Mouse (Mus musculus): ENCODE data around the gene Kcnn3.

Kcnn3 gene

DNA sequence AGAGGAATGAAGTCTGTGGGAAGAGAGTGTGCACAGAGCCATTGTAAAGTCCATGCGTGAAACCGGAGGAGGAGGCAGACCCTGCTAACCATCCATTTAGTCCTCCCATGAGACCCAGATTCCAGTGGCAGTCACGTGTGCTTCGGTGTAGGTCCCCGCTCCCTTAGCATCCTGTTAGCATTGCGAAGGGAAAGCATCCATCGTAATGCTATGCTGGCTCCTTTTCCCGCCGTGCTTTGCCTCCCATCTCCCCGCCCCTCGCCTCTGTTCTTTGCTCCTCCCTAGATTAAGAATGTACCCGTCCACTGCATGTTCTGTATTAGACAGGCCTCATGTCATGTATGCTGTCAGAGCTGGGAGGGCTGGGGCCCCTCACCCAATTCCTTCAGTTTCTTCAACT, 144.8 kb downstream of the Kcnn3 start:
- DNase-seq (ENCODE audit: low spot score in 2 of 2), result no peak

DNA sequence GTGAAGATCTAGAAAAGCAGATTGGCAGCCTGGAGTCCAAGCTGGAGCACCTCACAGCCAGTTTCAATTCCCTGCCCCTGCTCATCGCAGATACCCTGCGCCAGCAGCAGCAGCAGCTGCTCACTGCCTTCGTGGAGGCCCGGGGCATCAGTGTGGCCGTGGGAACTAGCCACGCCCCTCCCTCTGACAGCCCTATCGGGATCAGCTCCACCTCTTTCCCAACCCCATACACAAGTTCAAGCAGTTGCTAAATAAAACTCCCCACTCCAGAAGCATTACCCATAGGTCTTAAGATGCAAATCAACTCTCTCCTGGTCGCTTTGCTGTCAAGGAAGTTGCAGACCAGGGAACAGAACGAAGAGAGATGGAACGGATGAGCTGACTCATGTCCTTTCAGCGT, 147.2 kb downstream of the Kcnn3 start:
- DNase-seq (ENCODE audit: low spot score in 2 of 2), result no peak

DNA sequence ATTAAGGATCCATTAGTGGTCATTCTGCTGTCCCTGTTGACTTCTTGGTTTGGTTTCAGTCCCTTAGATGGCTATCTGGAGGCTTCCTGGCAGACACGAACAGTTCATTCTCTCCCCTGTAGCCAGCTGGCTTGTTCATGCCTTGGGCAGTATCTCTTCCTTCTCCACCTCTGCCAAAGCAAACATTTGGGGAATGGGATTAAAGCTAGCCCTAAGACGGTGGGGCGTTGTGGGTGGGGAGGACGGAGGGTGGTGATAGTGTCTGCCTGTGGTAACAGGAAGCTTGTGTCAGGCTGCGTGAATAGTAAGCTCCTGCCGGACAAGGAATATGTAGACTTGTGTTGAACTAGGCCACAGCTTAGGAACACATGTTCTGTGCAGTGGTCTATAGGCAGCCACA, 151.4 kb downstream of the Kcnn3 start:
- no peak for DNase-seq (ENCODE audit: low spot score in 2 of 2)

DNA sequence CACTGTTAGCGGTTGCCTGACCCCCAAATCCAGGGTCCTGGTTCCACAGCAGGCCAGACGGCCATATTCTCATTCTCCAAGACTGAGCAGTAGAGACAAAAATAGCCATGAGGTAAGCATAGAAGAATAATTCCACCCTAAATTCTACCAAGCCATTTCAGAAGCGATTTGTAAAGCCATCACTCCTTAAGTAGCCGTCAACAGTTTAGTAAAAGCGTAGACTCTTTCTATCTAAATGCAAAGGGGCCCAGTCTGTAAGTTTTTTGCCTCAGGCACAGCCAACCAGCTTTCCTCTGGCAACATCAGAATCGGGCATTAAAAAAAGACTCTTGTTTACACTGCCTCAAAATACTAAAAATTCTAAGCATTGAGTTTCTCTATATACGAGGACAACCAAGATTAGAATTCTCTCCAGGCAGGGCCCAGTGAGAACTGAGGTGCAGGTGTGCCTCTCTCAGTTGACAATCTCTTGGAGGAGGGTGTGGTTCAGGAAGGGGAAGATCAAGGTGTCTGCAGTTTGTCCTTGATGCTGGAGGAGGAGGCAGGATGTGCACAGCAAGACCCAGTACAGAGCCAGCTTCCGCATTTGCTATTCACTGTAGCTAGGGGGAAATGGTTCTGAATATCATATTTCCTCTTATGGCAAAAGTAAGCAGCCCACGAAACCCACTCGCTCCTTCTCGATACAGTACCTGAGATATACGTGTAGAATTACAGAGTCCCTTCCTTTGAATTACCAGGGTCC, 152.8 kb downstream of the Kcnn3 start:
- DNase-seq (ENCODE audit: low spot score in 2 of 2), result no peak

DNA sequence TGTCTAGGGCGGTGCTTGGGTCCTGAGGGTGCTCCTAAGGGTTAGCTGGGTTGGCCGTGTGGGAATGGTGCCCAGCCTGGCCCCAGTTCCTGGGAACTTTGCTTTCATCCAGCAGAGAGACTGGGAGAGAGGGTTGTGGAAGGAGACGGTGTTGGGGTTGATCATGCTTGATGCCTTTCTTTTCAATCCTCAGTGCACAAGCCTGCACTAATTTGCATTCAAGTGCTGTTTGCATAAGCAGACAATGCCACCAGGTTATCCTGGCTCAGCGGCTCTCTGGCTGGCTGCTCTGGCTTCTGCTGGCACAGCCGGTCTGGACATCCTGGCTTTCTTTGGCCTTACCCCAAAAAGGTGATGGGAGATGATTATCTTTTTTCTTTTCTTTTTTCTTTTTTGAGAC, 157.7 kb downstream of the Kcnn3 start:
- DNase-seq (ENCODE audit: low spot score in 2 of 2), result no peak

DNA sequence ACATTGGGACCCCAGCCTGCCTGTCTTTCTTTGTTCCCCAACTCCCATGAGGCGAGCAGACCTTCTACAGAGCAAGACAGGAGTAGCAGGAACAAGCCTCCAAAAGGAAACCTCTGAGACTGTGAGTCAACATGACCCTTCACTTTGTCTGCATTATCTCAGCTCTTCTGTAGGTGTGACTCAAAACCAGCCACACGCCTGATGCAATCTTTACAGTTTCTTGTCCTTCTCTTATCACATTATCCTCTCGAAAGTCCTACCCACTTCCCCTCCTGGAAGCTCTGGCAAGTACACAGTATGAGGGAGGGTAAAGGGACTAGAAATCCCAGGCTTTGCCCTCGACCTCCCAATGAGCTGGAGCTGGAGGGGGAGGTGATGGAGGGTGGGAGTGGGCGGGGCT, 166.1 kb downstream of the Kcnn3 start:
- no peak for DNase-seq (ENCODE audit: low spot score in 2 of 2)

DNA sequence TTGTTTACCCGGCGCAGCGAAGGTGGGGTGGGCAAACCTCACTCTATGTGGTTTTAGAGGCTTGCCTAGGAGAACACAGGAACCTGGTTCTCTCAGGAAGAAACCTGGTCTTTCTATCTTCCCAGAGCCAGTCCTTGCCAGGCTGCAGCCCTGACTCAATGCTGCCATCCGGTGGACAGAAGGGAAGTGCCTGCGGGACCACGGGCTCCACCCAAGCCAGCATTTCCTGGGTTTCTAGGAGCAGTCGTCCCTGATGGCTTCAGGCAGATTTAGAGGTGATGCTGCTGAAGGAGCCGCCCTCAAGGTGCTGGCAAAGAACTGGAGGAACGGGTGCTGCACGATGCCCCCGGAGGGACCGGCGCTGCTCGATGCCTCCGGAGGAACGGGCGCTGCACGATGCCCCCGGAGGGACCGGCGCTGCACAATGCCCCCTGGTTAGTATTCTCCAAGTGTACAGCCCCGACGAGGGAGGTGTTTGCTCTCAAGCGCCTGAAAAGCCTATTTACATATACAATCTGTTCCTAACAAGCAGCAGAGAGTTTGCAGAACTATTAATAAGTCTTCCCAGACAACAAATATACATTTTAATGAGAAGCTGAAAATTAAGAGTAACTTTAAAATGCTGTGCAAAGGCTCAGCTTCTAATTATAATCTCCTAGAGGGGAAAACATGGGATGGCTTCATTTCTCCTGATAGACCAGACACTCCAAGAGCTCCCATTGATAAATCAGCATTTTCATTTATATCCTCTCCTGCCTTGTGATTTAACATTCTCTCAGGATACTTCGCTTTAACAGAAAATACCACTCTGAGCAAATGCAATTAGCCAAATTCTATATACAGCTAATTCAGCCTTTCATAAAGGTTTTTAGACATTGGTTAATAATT, 169.0 kb downstream of the Kcnn3 start:
- peak in 1 of 2 experiments; percentile 48 for DNase-seq (ENCODE audit: low spot score in 2 of 2)

DNA sequence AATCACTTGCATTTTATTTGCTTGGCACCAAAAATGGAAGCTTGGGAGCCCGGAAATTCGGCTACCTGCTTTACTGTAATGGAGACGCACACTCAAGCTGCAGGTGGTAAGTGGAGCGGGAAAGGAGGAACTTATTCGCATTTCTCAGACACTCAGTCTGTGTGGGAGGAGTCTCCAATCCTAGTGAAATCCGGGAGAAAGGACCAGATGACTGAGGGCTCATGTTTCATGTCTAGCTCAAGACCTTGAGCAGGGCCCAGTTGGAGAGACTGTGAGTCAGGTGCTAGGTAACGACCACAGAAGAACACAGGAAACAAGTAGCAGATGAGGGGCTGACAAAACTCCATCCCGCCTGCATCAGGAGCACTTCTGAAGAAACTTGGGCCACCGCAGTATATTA, 171.8 kb downstream of the Kcnn3 start:
- DNase-seq (ENCODE audit: low spot score in 2 of 2), result no peak

DNA sequence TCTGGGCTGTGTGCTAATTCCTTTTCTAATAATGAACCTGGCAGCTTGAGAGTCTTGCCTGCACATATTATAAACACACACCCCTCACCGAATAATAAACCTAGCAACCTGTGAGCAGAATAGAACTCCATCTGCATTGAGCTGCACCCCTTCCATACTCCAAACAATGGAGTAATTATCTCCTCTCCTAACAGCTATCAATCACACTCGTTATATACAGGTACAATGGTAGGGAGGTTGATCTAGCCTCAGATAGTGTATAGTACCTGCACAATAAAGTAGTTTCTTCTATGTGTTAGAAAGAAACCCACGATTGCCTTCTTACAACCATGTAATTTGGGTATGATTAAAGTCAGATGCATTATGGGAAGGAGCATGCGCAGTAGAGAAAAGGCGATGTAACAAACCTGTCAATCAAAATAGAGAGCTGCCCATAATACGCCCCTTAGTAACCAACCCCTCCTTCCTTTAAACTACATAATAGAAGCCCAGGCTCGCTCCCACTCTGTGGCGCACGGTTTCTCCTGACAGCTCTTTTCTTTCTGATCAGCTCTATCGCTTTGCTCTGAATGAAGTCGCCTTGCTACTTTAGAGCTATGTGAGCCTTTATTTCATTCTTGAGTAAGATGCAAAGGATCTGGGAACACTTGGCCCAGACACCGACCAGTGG, 176.3 kb downstream of the Kcnn3 start:
- no peak for DNase-seq (ENCODE audit: low spot score in 2 of 2)

DNA sequence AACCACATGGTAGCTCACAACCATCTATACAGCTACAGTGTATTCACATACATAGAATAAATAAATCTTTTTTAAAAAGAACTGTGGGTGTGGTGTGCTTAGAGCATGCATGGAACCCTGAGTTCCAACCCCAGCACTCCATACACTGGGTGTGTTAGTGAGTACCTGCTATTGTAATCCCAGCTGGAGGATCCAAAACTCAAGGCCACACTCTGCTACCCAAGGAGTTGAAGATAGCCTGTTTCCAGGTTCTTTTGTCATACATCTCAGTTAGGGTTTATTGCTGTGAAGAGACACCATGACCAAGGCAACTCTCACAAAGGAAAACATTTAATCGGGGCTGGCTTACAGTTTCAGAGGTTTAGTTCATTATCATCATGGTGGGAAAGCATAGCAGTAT, 179.0 kb downstream of the Kcnn3 start:
- no peak for DNase-seq (ENCODE audit: low spot score in 2 of 2)

DNA sequence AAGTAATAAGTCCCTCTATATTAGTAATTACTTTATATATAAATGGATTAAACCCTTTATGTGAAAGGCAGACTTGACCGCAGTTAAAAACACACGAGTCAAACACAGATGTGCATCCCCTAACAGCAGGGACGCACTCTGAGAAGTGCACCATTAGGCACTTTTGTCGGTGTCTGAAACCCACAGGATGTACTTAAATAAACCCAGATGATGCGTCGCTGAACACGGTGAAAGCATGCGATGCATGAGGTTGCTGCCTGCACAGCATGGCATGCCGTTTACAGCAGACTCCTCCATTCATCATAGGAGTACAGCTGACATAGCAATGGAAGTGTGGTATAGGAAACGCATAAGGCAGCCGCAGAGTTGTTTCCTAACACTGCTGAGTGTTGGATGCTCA, 180.5 kb downstream of the Kcnn3 start:
- DNase-seq (ENCODE audit: low spot score in 2 of 2), result no peak

DNA sequence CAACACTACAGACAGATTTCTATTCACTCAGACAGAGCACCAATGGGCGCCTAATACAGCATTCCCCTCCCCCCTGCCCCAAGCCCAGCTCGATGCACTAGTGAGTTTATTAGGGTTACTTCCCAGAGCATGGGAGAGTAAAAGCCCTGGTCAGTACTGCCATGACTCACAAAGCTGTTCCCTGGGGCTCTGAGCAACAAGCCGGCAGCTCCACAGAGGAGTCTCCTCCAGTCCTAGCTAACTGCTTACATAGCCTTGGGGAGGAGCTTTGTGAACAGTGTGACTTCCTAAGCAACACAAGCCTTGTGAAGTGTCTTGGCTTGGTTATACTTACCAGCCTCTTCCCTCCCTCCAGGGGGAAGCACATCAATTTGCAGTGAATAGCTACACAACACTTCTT, 183.6 kb downstream of the Kcnn3 start:
- no peak for DNase-seq (ENCODE audit: low spot score in 2 of 2)

DNA sequence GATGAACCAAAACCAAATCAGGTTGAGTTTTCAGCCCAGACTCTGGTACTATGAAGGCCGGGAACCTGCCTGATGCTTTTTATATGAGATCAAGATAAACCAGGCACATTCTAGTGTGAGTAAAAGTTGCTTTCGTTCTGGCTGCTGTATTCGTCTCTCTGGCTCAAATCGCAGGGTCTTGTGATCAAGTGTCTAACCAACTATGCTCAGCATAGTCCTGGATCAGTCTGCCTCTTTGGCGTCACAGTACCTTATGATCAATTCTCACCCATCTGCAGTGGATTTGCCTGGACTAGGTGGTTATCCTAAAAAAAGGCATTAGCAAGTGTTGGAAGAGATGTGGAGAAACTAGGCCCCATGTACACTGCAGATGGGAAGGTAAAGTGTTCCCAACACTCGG, 184.1 kb downstream of the Kcnn3 start:
- DNase-seq (ENCODE audit: low spot score in 2 of 2), result no peak

DNA sequence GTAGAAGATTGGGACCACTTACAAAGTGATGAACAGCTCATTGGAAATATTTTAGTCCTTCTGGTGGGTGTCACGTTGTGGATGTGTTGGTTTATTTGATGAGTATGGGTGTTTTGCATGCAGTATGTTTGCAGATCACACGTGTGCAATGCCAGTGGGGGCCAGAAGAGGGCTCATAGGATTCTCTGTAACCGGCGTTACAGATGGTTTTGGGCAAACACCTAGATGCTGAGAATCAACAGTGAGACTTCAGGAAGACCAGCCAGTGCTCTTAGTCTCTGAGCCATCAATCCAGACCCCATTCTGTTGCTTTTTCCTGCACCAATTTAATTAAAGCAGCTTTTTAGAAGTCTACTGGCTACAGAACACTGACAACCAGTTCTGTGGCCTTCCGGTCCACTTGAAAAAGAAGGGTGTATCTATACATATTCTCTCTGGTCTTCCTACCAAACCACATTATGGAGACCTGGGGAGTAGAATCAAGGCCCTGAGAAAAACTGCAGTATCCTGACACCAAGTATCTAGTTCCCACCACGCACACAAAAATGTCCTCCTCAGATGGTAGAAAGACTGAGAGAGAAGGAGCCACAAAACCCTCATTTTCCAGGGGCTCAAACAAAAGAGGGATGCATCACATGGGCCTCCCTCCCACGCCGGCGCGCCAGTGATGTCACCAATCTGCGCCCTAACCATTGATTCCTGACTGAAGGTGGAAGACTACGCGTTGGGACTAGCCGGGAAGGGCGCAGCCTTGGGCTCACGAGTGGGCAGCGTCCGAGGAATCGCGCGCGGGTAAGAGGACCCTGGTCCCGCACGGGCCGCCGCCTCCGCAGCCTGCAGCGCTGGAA, 194.6 kb downstream of the Kcnn3 start, which contains the start of gene Adar:
Adar (plus strand) TSS at position 664 of the 848 bp plus-strand sequence.
- DNase-seq (ENCODE audit: low spot score in 2 of 2), result peak; percentile 42 to 73

DNA sequence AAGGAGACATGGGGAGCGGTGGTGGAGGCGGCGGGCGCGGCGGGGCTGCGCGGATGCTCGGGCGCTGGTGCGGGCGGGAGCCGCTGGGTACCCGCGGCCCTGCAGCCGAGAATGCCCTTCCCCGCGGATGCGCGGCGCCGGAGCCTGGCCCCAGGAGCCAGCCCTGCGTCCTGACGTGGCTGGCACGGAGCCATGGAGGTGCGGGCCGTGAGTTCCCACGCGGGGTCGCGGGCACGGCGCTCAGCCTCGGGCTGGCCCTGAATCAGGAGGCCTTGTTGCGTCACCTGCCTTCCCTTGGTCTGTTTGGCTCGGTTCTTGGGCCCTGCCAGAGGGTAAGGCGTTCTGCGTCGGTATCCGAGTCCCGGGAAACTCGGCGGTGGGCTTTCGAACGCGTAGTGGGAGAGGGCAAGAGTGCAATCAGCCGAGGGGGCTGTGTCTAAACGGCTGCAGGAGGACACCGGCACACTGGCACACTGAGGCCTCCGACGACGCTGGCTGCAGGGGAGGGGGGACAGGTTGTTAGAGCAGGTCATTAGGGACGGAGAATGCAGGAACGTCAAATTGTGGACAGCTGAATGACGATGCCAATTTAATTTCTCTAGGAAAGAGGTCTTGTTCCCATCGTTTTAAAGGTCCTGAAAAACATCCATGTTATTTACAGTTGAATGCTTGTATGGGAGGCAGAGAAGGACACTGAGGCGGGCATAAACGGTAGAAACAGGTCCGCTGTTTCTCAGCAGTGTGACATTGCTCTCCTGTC, 195.4 kb downstream of the Kcnn3 start:
- DNase-seq (ENCODE audit: low spot score in 2 of 2), result no peak

DNA sequence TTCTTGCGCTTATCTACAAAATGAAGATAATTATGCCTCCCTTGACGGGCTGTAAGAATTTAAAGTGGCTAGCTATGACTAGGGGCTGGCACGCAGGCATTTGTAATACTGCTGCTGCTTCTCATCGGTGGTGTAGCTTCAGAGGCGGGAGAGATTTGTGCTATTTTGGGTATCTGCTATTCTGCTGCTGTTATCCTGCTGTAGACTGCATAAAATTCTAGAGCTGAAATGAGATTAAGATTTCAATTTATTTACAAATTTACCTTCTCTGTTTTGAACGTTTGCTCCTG, 195.9 kb downstream of the Kcnn3 start:
- DNase-seq (ENCODE audit: low spot score in 2 of 2), result no peak

DNA sequence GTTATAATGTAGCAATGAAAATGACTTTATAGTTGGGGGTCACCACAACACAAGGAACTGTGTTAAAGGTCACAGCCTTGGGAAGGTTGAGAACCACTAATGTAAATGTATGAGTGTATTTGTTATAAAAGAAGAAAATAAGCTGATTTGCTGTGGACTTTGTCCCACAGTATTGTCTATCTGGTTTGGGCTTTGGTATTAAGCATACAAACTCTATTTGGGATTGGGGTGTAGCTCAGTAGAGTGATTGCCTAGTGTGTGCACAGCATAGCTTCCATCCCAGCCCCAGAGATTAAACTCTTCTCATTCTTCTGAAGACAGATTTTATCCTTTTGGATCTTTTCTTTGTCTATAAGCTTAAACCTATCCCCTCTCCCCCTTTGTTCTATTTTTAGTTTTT, 202.1 kb downstream of the Kcnn3 start:
- no peak for DNase-seq (ENCODE audit: low spot score in 2 of 2)

DNA sequence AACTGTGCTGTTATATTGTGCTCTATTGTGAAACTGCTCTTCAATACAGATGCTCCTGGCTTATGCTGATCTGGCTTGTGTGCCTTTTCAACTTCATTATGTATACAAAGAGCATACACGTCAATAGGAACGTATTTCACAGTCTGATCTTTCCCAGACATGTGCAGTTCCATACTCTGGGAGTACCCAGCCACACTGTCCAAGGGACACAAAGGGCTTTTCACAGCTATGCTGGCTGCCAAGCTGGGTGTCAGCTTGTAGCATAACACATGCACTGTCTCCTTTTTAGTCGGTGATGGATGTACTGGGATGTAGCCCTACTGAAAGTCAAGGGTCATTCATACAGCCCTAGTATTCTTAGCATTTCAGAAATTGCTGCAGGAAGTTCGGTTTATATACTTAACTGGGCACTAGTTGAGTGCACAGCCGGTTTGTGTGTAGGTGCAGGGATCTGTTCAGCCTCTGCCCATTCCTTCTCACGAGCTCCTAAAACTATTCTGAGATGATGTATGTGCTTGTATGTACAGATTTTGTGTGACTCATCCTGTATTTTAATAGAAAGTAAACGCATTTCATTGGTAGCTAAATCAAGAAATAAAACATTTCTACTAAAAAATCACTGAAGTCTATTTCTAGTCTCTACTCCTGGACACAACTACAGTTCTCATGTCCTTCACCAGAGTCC, 203.6 kb downstream of the Kcnn3 start:
- no peak for DNase-seq (ENCODE audit: low spot score in 2 of 2)

Data from natural killer cell, adult 2 months (primary cell).